Mouse (Mus musculus): ENCODE measurements around the gene Slfn5. TPM values are rescaled to one million over a fixed set of nuclear protein-coding genes. Genes with fewer than 3 reads are reported as not detected.

Slfn5 gene
- total and polyA plus RNA-seq, 3 experiments = 0.07 to 0.17 (median 0.11) TPM

DNA sequence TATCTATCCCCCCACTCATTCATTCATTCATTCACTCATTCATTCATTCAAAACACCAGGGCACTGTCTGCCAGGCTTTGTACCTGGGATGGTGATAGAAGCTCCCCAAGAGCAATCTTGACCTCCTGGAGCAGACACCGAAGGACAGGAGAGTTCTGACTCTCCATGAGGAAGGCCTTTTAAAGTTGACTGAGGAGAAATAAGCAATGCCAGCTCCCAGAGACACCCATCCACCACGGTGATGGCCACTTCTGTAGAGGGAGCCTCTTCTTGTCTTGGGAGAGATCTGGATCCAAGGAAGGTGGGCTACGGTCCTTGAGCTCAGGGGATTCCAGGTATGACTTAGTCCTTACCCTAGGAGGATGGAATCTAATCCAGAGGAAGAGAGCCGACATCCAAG, 40.9 kb upstream of the Slfn5 start, which contains the start of gene Unc45b:
Gene Unc45b, plus strand, starts transcription at position 301 of the 400 bp plus-strand sequence.
- dilution Hi-C loops (cut with MboI; ENCODE audit: extremely low pct_ligation_motif_present, extremely low pct_unique_long_range_greater_than_20kb, low sequenced_read_pairs) (no loop called here), in situ Hi-C loops (cut with MboI; ENCODE audit: low pct_ligation_motif_present, low pct_unique_long_range_greater_than_20kb, low sequenced_read_pairs) (loop anchor here (10.0 to 25.0 kb wide), 3 partner anchors 277 to 502 kb away; partner anchors contain the start of genes Rasl10b, Slfn3 and Slfn4)
- peaks cover 14 to 21% of the 10 kb centered on the region in 2 experiments for H3K36me3 ChIP-seq (replicated peaks in 1 of 2; ENCODE audit: control insufficient read depth in 1 of 2, insufficient read depth in 1 of 2, low read length in 1 of 2)
- H3K4me2 ChIP-seq (ENCODE audit: insufficient read depth, low read depth, poor library complexity, severe bottlenecking) = no peak within 1 kb of the TSS
- H3K4me1 ChIP-seq (ENCODE audit: control insufficient read depth in 1 of 2, insufficient read depth in 2 of 2) = peaks cover 3 to 30% of the 10 kb centered on the region in 2 experiments; a peak in 2 of 4 replicates
- H3K9me3 ChIP-seq (replicated peaks; ENCODE audit: low read length) = no peaks in the 10 kb centered on the region
- H3K9ac ChIP-seq (ENCODE audit: insufficient read depth, low read depth) = no peak within 1 kb of the TSS
- TF ChIP-seq CHD1 (IDR thresholded peaks at IDR 0.05; ENCODE audit: low read depth, low read length) (no peak), USF2 (conservative IDR thresholded peaks at IDR 0.05; ENCODE audit: low read depth, low read length) (no peak), JUND (conservative IDR thresholded peaks at IDR 0.05; ENCODE audit: low read depth, low read length) (no peak), MYC (IDR thresholded peaks at IDR 0.05; ENCODE audit: low read depth, low read length) (no peak), SMC3 (IDR thresholded peaks at IDR 0.05; ENCODE audit: low read depth, low read length) (no peak), CHD2 (IDR thresholded peaks at IDR 0.05; ENCODE audit: low read length) (no peak), ETS1 (conservative IDR thresholded peaks at IDR 0.05; ENCODE audit: low read depth, low read length) (no peak), SIN3A (IDR thresholded peaks at IDR 0.05; ENCODE audit: low read length) (no peak), MAZ (IDR thresholded peaks at IDR 0.05; ENCODE audit: low read depth, low read length) (no peak), KAT2A (IDR thresholded peaks at IDR 0.05; ENCODE audit: insufficient replicate concordance, low read length) (no peak), TCF12 (IDR thresholded peaks at IDR 0.05; ENCODE audit: low read depth, low read length) (no peak), GABPA (IDR thresholded peaks at IDR 0.05; ENCODE audit: insufficient replicate concordance, low read depth, low read length) (no peak), NRF1 (IDR thresholded peaks at IDR 0.05; ENCODE audit: low read depth, low read length) (no peak), CTCF (conservative IDR thresholded peaks at IDR 0.05 in 1 of 2, IDR thresholded peaks at IDR 0.05 in 1 of 2; ENCODE audit: low read depth in 2 of 2, low read length in 2 of 2) (no peak), PAX5 (IDR thresholded peaks at IDR 0.05; ENCODE audit: low read length) (no peak)
- H3K4me3 ChIP-seq (replicated peaks in 1 of 3; ENCODE audit: low read depth in 2 of 3, low read length in 2 of 3, poor library complexity in 1 of 3) = no peak within 1 kb of the TSS
- no peak for DNase-seq (ENCODE audit: extremely low read depth)
- no peak within 1 kb of the TSS for H3K27ac ChIP-seq (ENCODE audit: insufficient read depth, low read depth)
- H3K27me3 ChIP-seq (replicated peaks) = peaks cover 29% of the 10 kb centered on the region
- peaks cover 16% of the 10 kb centered on the region for H3K79me2 ChIP-seq (replicated peaks; ENCODE audit: control insufficient read depth, extremely low read depth, insufficient read depth, poor library complexity, severe bottlenecking)

- in situ Hi-C loops (cut with MboI; ENCODE audit: low pct_ligation_motif_present, low pct_unique_long_range_greater_than_20kb, low sequenced_read_pairs) (loop anchor here (10.0 to 25.0 kb wide), 3 partner anchors 276 to 501 kb away; partner anchors contain the start of genes Rasl10b, Slfn3 and Slfn4), dilution Hi-C loops (cut with MboI; ENCODE audit: extremely low pct_ligation_motif_present, extremely low pct_unique_long_range_greater_than_20kb, low sequenced_read_pairs) (no loop called here)
- TF ChIP-seq EP300 (IDR thresholded peaks at IDR 0.05; ENCODE audit: low read length) (no peak), GABPA (IDR thresholded peaks at IDR 0.05; ENCODE audit: insufficient replicate concordance, low read depth, low read length) (no peak), USF1 (IDR thresholded peaks at IDR 0.05; ENCODE audit: low read depth, low read length) (no peak), JUND (conservative IDR thresholded peaks at IDR 0.05; ENCODE audit: low read depth, low read length) (no peak), KAT2A (IDR thresholded peaks at IDR 0.05; ENCODE audit: insufficient replicate concordance, low read length) (no peak), POLR2A (IDR thresholded peaks at IDR 0.05; ENCODE audit: low read depth, low read length) (no peak), SIN3A (IDR thresholded peaks at IDR 0.05; ENCODE audit: low read length) (no peak), HCFC1 (IDR thresholded peaks at IDR 0.05; ENCODE audit: low read depth, low read length) (no peak), POLR2AphosphoS2 (IDR thresholded peaks at IDR 0.05; ENCODE audit: low read depth, low read length) (no peak), SMC3 (IDR thresholded peaks at IDR 0.05; ENCODE audit: low read depth, low read length) (no peak), TCF12 (IDR thresholded peaks at IDR 0.05; ENCODE audit: low read depth, low read length) (no peak), JUN (IDR thresholded peaks at IDR 0.05; ENCODE audit: insufficient read depth, low read depth, low read length) (no peak), RCOR1 (conservative IDR thresholded peaks at IDR 0.05; ENCODE audit: low read depth, low read length) (no peak), MAX (IDR thresholded peaks at IDR 0.05; ENCODE audit: low read length) (no peak), ZNF384 (IDR thresholded peaks at IDR 0.05; ENCODE audit: low read depth, low read length) (no peak)
Observed at GRCm38 (mm10) chr11:82910679-82911389, 40.3 kb upstream of the Slfn5 start.

More at GRCm38 (mm10) chr11:82910679-82911389, 40.3 kb upstream of the Slfn5 start:
- no peak for DNase-seq (ENCODE audit: extremely low read depth)
- Histone ChIP-seq H3K36me3 (replicated peaks in 1 of 2; ENCODE audit: control insufficient read depth in 1 of 2, insufficient read depth in 1 of 2, low read length in 1 of 2) (peaks cover 8 to 15% of the 10 kb centered on the region in 2 experiments), H3K79me2 (replicated peaks; ENCODE audit: control insufficient read depth, extremely low read depth, insufficient read depth, poor library complexity, severe bottlenecking) (peaks cover 16% of the 10 kb centered on the region), H3K9ac (ENCODE audit: insufficient read depth, low read depth) (no peak overlapping the region), H3K9me3 (replicated peaks; ENCODE audit: low read length) (no peaks in the 10 kb centered on the region), H3K4me3 (replicated peaks in 1 of 3; ENCODE audit: low read depth in 2 of 3, low read length in 2 of 3, poor library complexity in 1 of 3) (no peak overlapping the region), H3K27me3 (replicated peaks) (peaks cover 29% of the 10 kb centered on the region), H3K4me2 (ENCODE audit: insufficient read depth, low read depth, poor library complexity, severe bottlenecking) (no peak overlapping the region), H3K27ac (ENCODE audit: insufficient read depth, low read depth) (no peak overlapping the region), H3K4me1 (ENCODE audit: control insufficient read depth in 1 of 2, insufficient read depth in 2 of 2) (peaks cover 3 to 25% of the 10 kb centered on the region in 2 experiments; a peak in 2 of 4 replicates)
